Mouse (Mus musculus) bone marrow, adult 2 months (tissue): ENCODE data around the gene Klc4.

ENCODE experiments used
- CTCF ChIP-seq: fragments of 200-500 bp; IDR thresholded peaks from 2 replicates; pipeline ENCODE4 v1.5.1; 2011; ENCODE audit warnings: low read length, control low read depth; ENCODE audit not compliant: control insufficient read depth, insufficient read depth
- POLR2A ChIP-seq: fragments of 200-500 bp; IDR thresholded peaks from 2 replicates; pipeline ENCODE4 v1.6.1; 2011; ENCODE audit warnings: low read depth, mild to moderate bottlenecking, control low read depth, low read length, borderline replicate concordance; ENCODE audit not compliant: control insufficient read depth

DNA sequence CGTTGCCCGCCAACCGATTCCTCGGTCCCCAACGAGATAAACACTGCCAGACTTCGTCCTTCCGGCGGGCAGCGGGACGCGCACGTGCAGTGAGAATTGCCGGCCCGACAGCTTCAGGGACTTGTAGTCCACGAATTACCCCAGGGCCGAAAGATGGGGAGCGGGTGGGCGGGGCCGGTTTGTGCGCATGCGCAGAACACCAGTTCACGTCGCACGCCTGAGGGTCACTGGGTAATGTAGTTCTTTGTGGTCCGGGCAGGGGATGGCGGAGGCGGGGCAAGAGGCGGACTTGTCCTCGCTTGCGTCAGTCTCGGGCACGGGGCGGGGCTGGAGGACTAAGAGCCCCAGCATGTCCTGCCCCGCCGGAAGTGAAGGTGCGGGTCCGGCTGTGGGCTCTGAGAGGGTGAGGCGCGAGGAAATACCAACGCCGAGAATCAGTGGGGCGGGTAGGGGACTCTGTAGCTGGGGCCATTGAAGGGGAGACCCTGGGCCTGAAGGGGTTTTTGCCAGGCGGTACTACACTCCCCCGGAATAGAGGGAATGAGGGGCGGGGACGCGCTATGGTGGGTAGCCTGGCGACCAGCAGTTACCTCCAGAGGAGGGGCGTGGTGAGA, 35.0 kb upstream of the Klc4 start, which contains the start of gene Klhdc3:
- no peak for TF ChIP-seq CTCF
- peak; percentile 42; the same call in 1 of the 2 replicates for TF ChIP-seq POLR2A
